Mouse (Mus musculus): ENCODE measurements around the gene Mllt1. TPM values are rescaled to one million over a fixed set of nuclear protein-coding genes. Genes with fewer than 3 reads are reported as not detected.

Gene Mllt1
- total RNA-seq, 1 experiment from 2014 or later, result 33.6 TPM

GRCm38 (mm10) chr17:56876981-56877380, 58.2 kb downstream of the Mllt1 start:
- DNase-seq, result no peak

- DNase-seq, result no peak
Measured at GRCm38 (mm10) chr17:56876465-56876864, 58.8 kb downstream of the Mllt1 start.

GRCm38 (mm10) chr17:56874936-56875651, 60.1 kb downstream of the Mllt1 start, which contains the start of gene 1700061G19Rik:
Gene 1700061G19Rik, plus strand, starts transcription at chr17:56875477.
- peak; percentile 74 for DNase-seq

GRCm38 (mm10) chr17:56874237-56874636, 61.0 kb downstream of the Mllt1 start, which contains the start of gene Acsbg2:
Gene Acsbg2, minus strand, starts transcription at chr17:56874447.
- DNase-seq, result no peak

- DNase-seq, result peak; percentile 36
Measured at GRCm38 (mm10) chr17:56872512-56872911, 62.7 kb downstream of the Mllt1 start.

- no peak for DNase-seq
Measured at GRCm38 (mm10) chr17:56871767-56872166, 63.4 kb downstream of the Mllt1 start.

- no peak for DNase-seq
Measured at GRCm38 (mm10) chr17:56870287-56870953, 64.8 kb downstream of the Mllt1 start.

- DNase-seq, result no peak
Measured at GRCm38 (mm10) chr17:56869481-56869977, 65.7 kb downstream of the Mllt1 start.

GRCm38 (mm10) chr17:56866071-56866470, 69.1 kb downstream of the Mllt1 start:
- no peak for DNase-seq

- DNase-seq, result no peak
Measured at GRCm38 (mm10) chr17:56861197-56861596, 74.0 kb downstream of the Mllt1 start.

GRCm38 (mm10) chr17:56858922-56859321, 76.3 kb downstream of the Mllt1 start:
- no peak for DNase-seq

GRCm38 (mm10) chr17:56858216-56858615, 77.0 kb downstream of the Mllt1 start:
- DNase-seq, result peak; percentile 81

GRCm38 (mm10) chr17:56855421-56855820, 79.8 kb downstream of the Mllt1 start:
- DNase-seq, result no peak

GRCm38 (mm10) chr17:56851167-56851566, 84.0 kb downstream of the Mllt1 start:
- no peak for DNase-seq

- no peak for DNase-seq
Measured at GRCm38 (mm10) chr17:56849710-56850109, 85.5 kb downstream of the Mllt1 start.

GRCm38 (mm10) chr17:56848785-56849184, 86.4 kb downstream of the Mllt1 start:
- DNase-seq, result no peak

GRCm38 (mm10) chr17:56843678-56844077, 91.5 kb downstream of the Mllt1 start:
- DNase-seq, result no peak

Other genes with a start within 250 kb of the Mllt1 start
- gene Ndufa11, start 217.6 kb downstream of the Mllt1 start, total RNA-seq (2021), result 382 and 386 TPM in 2 replicates
- gene Vmac, start 217.4 kb downstream of the Mllt1 start, total RNA-seq (2021), result 22.3 and 23.9 TPM in 2 replicates
- gene Nrtn, start 177.9 kb downstream of the Mllt1 start, total RNA-seq (2021), result 4.5 and 4.8 TPM in 2 replicates
- 29.1 and 37.2 TPM in 2 replicates for gene Dus3l, start 170.7 kb downstream of the Mllt1 start, total RNA-seq (2021)
- gene Prr22, start 165.2 kb downstream of the Mllt1 start, total RNA-seq (2021), result 0.30 and 1.0 TPM in 2 replicates
- 5.9 and 6.0 TPM in 2 replicates for gene Rfx2, start 104.4 kb downstream of the Mllt1 start, total RNA-seq (2021)
- gene Acsbg2, start 61.0 kb downstream of the Mllt1 start, total RNA-seq (2021), result 0.44 and 0.64 TPM in 2 replicates
- gene 1700061G19Rik, start 59.9 kb downstream of the Mllt1 start, total RNA-seq (2021), result 7.2 and 7.3 TPM in 2 replicates
- gene Acer1, start 46.7 kb upstream of the Mllt1 start, total RNA-seq (2021), result not detected in 2 replicates
- 106 and 107 TPM in 2 replicates for gene Clpp, start 54.9 kb upstream of the Mllt1 start, total RNA-seq (2021)
- 65.6 and 67.0 TPM in 2 replicates for gene Alkbh7, start 61.9 kb upstream of the Mllt1 start, total RNA-seq (2021)
- gene Pspn, start 64.6 kb upstream of the Mllt1 start, total RNA-seq (2021), result 1.1 TPM in 1 of 2 replicates, not detected in the other
- gene Gtf2f1, start 75.9 kb upstream of the Mllt1 start, total RNA-seq (2021), result 53.7 and 63.7 TPM in 2 replicates
- gene Gm17949, start 76.1 kb upstream of the Mllt1 start, total RNA-seq (2021), result not detected in 2 replicates
- 90.2 and 99.9 TPM in 2 replicates for gene Khsrp, start 96.1 kb upstream of the Mllt1 start, total RNA-seq (2021)
- not detected in 2 replicates for gene Slc25a41, start 106.2 kb upstream of the Mllt1 start, total RNA-seq (2021)
- gene Crb3, start 123.7 kb upstream of the Mllt1 start, total RNA-seq (2021), result 0.38 and 1.4 TPM in 2 replicates
- 91.4 and 116 TPM in 2 replicates for gene Slc25a23, start 124.4 kb upstream of the Mllt1 start, total RNA-seq (2021)
- 1.7 and 9.7 TPM in 2 replicates for gene Dennd1c, start 143.1 kb upstream of the Mllt1 start, total RNA-seq (2021)
- gene Tubb4a, start 152.4 kb upstream of the Mllt1 start, total RNA-seq (2021), result 6.4 and 12.3 TPM in 2 replicates
- gene Tnfsf9, start 169.9 kb upstream of the Mllt1 start, total RNA-seq (2021), result 0.44 and 0.68 TPM in 2 replicates
- not detected in 2 replicates for gene Cd70, start 214.4 kb upstream of the Mllt1 start, total RNA-seq (2021)

Measured in adrenal gland, postnatal 14 days (tissue).